Mouse (Mus musculus): ENCODE results near the gene Npy. TPM values are rescaled to one million over a fixed set of nuclear protein-coding genes. Genes with fewer than 3 reads are reported as not detected.

The Npy gene
- polyA plus RNA-seq, 1 experiment from 2014 or later, result 6.0 TPM

DNA sequence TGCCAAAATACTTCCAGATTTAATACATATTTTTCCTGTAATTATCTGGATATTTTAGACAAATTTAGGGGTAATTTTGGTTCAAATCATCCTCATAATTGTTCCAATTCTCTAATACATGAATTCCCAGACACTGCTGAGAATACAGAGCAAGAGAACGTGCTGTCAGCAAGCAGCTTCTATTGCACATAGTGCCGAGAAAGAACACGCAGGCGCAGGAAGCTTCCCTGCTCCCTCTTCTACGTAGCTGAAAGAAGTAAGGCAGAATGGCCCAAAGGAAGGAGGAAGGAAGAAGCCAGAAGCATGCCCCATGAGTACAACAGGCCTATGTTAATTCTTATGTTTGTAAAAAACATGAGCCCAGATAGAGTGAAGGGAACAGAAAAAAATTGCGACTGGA, 4.9 kb upstream of the Npy start:
- peaks cover 9% of the 10 kb centered on the region for H3K4me1 ChIP-seq
- WGBS, result 73% methylated on average over 6 of the region's 6 CpGs
- no peak overlapping the region for H3K9ac ChIP-seq
- H3K27me3 ChIP-seq, result peaks cover 57% of the 10 kb centered on the region
- no peak overlapping the region for H3K27ac ChIP-seq
- no peak overlapping the region for H3K4me2 ChIP-seq (replicated peaks)
- no peak overlapping the region for H3K4me3 ChIP-seq
- H3K36me3 ChIP-seq, result no peaks in the 10 kb centered on the region
- ATAC-seq (ENCODE audit: low FRiP score, low read depth), result no peak
- no peaks in the 10 kb centered on the region for H3K9me3 ChIP-seq

DNA sequence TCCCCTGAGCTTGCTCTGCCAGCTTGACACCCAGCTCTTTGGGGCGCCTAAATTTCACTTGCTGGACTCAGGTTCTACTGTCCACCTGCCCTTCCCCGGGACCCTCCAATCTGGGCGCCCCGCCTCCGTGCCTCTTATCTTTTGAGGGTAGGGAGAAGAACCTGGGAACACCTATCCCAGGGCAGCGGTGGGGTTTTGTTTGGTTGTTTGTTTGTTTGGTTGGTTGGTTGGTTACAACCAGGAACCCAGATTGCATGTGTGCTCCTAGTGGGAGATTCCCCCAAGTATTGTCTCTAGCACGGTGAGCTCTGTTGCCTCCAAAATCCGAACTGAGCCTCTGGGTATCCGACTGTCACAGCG, 341 bp downstream of the Npy start:
- peak overlapping the region; percentile 88 for H3K4me2 ChIP-seq (replicated peaks)

DNA sequence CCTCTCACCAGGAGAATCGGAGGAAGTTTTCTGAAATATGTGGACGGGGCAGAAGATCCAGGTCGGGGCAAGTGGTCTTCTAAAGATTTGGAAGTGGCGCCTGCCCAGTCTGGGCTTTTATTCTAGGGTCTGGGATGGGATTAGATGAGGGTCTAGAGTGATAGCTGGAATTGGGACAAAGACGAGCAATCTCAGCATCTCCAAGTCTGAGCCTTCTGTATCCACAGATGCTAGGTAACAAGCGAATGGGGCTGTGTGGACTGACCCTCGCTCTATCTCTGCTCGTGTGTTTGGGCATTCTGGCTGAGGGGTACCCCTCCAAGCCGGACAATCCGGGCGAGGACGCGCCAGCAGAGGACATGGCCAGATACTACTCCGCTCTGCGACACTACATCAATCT, 861 bp downstream of the Npy start:
- ATAC-seq (ENCODE audit: low FRiP score, low read depth), result no peak
- H3K27me3 ChIP-seq, result peaks cover 95% of the 10 kb centered on the region
- 7% methylated on average over 15 of the region's 15 CpGs for WGBS

More for the DNA sequence above, 341 bp downstream of the Npy start:
- Histone ChIP-seq H3K27me3 (peaks cover 90% of the 10 kb centered on the region), H3K9ac (no peak overlapping the region; the same call in 1 of the 2 replicates), H3K27ac (no peak overlapping the region), H3K36me3 (no peaks in the 10 kb centered on the region), H3K4me1 (peaks cover 13% of the 10 kb centered on the region), H3K4me3 (peak overlapping the region; percentile 47), H3K9me3 (no peaks in the 10 kb centered on the region)
- no peak for ATAC-seq (ENCODE audit: low FRiP score, low read depth)
- 2% methylated on average over 10 of the region's 10 CpGs for WGBS

DNA sequence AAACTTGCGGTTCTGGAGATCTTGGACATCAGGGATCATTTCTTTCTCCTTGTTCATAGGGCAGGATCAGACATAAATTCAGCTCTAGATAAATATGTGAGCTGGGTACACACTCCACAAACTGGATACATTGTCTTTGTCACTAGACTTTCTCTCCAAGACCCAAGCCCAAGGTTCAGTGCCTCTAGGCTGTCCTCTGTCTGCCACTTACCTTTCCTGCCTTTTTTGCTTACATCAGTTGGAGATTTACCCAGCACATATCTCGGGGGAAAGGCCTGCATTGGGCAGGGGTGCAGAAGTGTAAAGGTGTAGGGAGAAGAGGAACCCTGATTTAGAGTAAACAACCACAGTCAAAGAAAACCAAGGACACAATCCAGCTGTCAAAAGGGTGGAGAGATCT, 1.3 kb downstream of the Npy start:
- H3K27ac ChIP-seq, result no peak overlapping the region
- no peak for ATAC-seq (ENCODE audit: low FRiP score, low read depth)
- H3K9ac ChIP-seq, result no peak overlapping the region
- H3K4me2 ChIP-seq (replicated peaks), result no peak overlapping the region
- H3K36me3 ChIP-seq, result no peaks in the 10 kb centered on the region
- H3K9me3 ChIP-seq, result no peaks in the 10 kb centered on the region
- whole genome bisulfite sequencing, result 6% methylated on average over 2 of the region's 2 CpGs
- peaks cover 13% of the 10 kb centered on the region for H3K4me1 ChIP-seq
- peaks cover 93% of the 10 kb centered on the region for H3K27me3 ChIP-seq
- no peak overlapping the region for H3K4me3 ChIP-seq

More for the DNA sequence above, 861 bp downstream of the Npy start:
- 0 out of 2 replicates have a peak overlapping the region, but pooled peaks have one; percentile 88 for H3K4me2 ChIP-seq (replicated peaks)
- H3K4me3 ChIP-seq, result no peak overlapping the region
- H3K9me3 ChIP-seq, result no peaks in the 10 kb centered on the region
- no peaks in the 10 kb centered on the region for H3K36me3 ChIP-seq
- H3K4me1 ChIP-seq, result peaks cover 13% of the 10 kb centered on the region
- H3K9ac ChIP-seq, result no peak overlapping the region
- no peak overlapping the region for H3K27ac ChIP-seq

DNA sequence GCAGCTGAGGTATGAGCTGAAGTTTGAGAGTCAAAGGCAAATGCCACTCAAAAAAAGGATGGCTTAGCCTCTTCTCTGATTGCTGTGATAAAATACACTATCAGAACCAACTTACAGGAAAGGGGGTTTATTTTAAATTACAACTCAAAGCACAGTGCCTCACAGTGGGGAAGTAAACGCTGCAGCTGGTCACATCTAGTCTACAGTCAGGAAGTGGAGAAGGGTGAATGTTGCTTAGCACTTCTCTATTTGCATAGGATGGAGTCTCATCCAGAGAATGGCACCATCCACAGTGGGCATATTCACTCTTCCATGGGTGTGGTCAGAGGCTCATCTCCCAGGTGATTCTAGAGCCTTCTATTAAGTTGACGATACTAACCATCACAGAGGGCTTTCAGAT, 9.1 kb downstream of the Npy start:
- Histone ChIP-seq H3K9me3 (no peaks in the 10 kb centered on the region), H3K27ac (no peak overlapping the region), H3K36me3 (no peaks in the 10 kb centered on the region), H3K4me3 (no peak overlapping the region), H3K27me3 (peaks cover 21% of the 10 kb centered on the region), H3K4me1 (no peaks in the 10 kb centered on the region), H3K4me2 (replicated peaks) (no peak overlapping the region), H3K9ac (no peak overlapping the region)
- ATAC-seq (ENCODE audit: low FRiP score, low read depth), result no peak
- whole genome bisulfite sequencing, result 73% methylated on average over 2 of the region's 2 CpGs

DNA sequence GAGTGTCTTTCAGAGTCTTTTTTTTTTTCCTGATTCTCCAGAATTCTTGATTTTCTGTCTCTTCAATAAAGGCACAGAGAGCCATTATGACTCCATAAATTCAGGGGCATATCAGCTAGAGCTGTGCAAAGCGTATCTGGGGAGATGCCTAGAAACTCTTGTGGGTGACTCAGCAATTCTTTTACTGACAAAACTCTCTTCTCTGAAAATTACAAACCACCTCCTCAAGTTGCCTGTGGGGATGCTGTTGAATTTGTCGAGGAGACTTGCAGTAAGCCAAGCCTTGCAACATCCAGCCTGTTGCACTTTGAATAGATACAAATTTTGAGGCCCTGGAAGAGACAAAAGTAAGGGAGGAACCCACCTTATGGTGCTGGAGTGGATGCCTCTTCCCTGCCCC, 34.3 kb downstream of the Npy start:
- WGBS, result 73% methylated on average over 2 of the region's 2 CpGs
- H3K4me1 ChIP-seq, result no peaks in the 10 kb centered on the region
- no peaks in the 10 kb centered on the region for H3K9me3 ChIP-seq
- H3K9ac ChIP-seq, result no peak overlapping the region
- H3K4me2 ChIP-seq (replicated peaks), result no peak overlapping the region
- no peak for ATAC-seq (ENCODE audit: low FRiP score, low read depth)
- H3K27ac ChIP-seq, result no peak overlapping the region
- no peak overlapping the region for H3K4me3 ChIP-seq
- no peaks in the 10 kb centered on the region for H3K36me3 ChIP-seq
- no peaks in the 10 kb centered on the region for H3K27me3 ChIP-seq

DNA sequence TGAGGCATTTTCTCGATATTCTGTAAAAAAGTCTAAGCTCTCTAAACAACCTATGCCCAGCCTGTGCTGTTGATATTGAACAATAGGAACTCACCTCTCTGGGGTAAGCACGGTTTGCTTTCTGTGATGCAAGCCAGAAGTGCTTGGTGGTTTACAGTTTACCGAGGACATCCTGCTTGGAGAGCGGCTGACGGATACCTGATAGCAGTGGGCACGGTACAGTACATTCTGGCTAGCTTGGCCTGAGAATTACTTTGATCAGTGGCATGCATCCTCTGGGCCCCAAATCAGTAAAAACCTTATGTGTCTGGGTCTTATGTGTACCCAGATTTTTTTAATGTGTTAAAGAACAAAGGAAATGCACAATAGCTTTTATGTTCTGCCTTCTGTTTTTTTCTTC, 45.1 kb downstream of the Npy start:
- H3K4me2 ChIP-seq (replicated peaks), result no peak overlapping the region
- no peaks in the 10 kb centered on the region for H3K27me3 ChIP-seq
- H3K27ac ChIP-seq, result no peak overlapping the region
- no peaks in the 10 kb centered on the region for H3K4me1 ChIP-seq
- no peak for ATAC-seq (ENCODE audit: low FRiP score, low read depth)
- H3K36me3 ChIP-seq, result no peaks in the 10 kb centered on the region
- H3K9me3 ChIP-seq, result no peaks in the 10 kb centered on the region
- H3K9ac ChIP-seq, result no peak overlapping the region
- 67% methylated on average over 6 of the region's 6 CpGs for WGBS
- no peak overlapping the region for H3K4me3 ChIP-seq

DNA sequence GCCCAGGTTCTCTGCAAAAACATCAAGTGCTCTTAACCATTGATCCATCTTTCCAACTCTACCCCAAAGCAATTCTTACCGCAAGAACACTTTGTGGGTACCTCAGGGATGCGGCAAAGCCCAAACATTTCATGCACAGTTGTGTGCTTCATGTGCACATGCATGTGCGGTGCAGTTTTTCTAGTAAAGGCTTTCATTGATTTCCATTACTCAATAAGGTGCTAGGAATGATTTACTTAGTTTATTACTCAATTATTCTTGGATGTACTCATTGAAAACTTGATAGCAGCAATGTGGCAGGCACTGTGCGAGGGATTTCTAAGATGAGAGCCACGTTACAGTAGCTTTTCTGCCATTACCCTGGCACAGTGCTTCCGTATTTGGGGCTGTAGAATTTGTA, 48.6 kb downstream of the Npy start:
- no peaks in the 10 kb centered on the region for H3K36me3 ChIP-seq
- ATAC-seq (ENCODE audit: low FRiP score, low read depth), result no peak
- 90% methylated on average over 6 of the region's 6 CpGs for WGBS

DNA sequence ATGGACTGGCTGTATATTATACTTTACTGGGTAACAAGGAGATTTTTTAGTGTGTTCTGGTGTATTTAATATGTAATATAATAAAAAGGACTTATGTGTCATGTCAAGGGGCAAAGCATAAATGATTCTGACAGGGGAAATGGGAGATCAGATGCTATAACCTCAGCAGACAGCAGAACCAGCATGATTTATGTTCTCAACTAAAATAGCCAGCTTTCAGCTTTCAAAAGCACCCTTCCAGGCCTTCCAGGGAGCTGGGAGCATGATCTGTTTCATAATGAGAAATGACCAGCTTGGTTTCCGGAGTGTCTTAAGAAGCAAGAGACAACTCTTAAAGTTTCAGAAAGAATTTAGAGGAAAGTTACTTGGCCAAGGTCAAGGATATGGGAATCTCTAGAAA, 51.0 kb downstream of the Npy start:
- H3K27me3 ChIP-seq, result no peaks in the 10 kb centered on the region
- no peak overlapping the region for H3K4me2 ChIP-seq (replicated peaks)
- no peak for ATAC-seq (ENCODE audit: low FRiP score, low read depth)
- peaks cover 5% of the 10 kb centered on the region; the same call in 1 of the 2 replicates for H3K4me1 ChIP-seq
- H3K9me3 ChIP-seq, result no peaks in the 10 kb centered on the region
- H3K4me3 ChIP-seq, result no peak overlapping the region
- 62% methylated on average over 1 of the region's 1 CpGs for WGBS
- no peak overlapping the region for H3K27ac ChIP-seq
- H3K9ac ChIP-seq, result no peak overlapping the region
- H3K36me3 ChIP-seq, result no peaks in the 10 kb centered on the region

More for the DNA sequence above, 48.6 kb downstream of the Npy start:
- H3K9me3 ChIP-seq, result no peaks in the 10 kb centered on the region
- H3K4me1 ChIP-seq, result peaks cover 5% of the 10 kb centered on the region; the same call in 1 of the 2 replicates
- H3K27ac ChIP-seq, result no peak overlapping the region
- H3K9ac ChIP-seq, result no peak overlapping the region
- H3K4me3 ChIP-seq, result no peak overlapping the region
- H3K4me2 ChIP-seq (replicated peaks), result no peak overlapping the region
- H3K27me3 ChIP-seq, result no peaks in the 10 kb centered on the region

DNA sequence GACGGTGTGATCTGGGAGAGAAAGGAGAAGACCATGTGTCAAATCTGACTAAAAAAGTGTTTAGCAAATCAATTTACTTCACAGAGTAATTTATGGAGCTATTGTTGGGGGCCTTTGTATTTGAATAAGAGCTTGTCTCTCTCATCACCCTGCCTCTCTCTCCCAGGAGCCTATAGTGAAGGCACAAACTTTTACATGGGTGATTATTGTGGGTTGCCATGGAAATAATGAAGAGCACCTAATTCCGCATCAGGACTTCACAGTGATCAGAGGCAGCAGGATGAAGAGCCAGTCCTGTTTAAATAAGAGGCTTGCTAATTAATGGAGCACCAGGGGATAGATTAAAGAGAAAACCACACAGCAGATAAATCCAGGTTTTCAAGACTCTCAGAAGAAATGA, 52.6 kb downstream of the Npy start:
- H3K9me3 ChIP-seq, result no peaks in the 10 kb centered on the region
- no peak overlapping the region for H3K4me2 ChIP-seq (replicated peaks)
- no peak overlapping the region for H3K4me3 ChIP-seq
- no peak overlapping the region for H3K27ac ChIP-seq
- ATAC-seq (ENCODE audit: low FRiP score, low read depth), result no peak
- 77% methylated on average over 2 of the region's 2 CpGs for WGBS
- peaks cover 5% of the 10 kb centered on the region; the same call in 1 of the 2 replicates for H3K4me1 ChIP-seq
- no peaks in the 10 kb centered on the region for H3K36me3 ChIP-seq
- no peaks in the 10 kb centered on the region for H3K27me3 ChIP-seq
- H3K9ac ChIP-seq, result no peak overlapping the region

DNA sequence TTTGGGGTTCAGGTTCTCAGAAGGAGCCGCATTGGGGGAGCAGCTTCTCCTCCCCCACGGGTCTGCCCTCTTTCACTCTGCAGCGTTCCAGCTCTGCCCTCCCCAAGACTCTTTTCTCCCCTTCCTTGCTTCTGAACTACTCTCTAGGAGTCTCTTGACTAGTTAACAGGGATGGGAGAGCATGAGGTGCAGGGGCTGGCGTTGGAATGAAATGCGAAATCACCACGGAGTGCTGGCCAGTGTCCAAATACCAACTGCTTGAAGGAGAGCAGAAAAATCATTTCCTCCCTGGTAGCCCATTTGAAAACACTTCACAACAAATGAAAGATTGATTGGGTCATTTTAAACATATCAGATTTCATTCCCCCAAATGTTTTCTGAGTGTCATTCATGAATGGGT, 53.3 kb downstream of the Npy start:
- Histone ChIP-seq H3K27ac (no peak overlapping the region), H3K9ac (no peak overlapping the region), H3K4me3 (no peak overlapping the region), H3K27me3 (no peaks in the 10 kb centered on the region), H3K4me2 (replicated peaks) (no peak overlapping the region), H3K9me3 (no peaks in the 10 kb centered on the region), H3K4me1 (peaks cover 5% of the 10 kb centered on the region; the same call in 1 of the 2 replicates), H3K36me3 (no peaks in the 10 kb centered on the region)
- ATAC-seq (ENCODE audit: low FRiP score, low read depth), result no peak
- WGBS, result 54% methylated on average over 6 of the region's 6 CpGs
